Mouse (Mus musculus) cerebellum, adult 9-11 months (tissue): ENCODE data around the gene Ubxn11.
"Not testable (repeated sequence)": the region's sequence is repeated elsewhere in the genome, so short reads cannot be mapped to it uniquely, and the experiment has no call there.

Source experiments
- DNase-seq: peaks from one replicate; pipeline ENCODE4 v3.0.0; 2022

The Ubxn11 gene

DNA sequence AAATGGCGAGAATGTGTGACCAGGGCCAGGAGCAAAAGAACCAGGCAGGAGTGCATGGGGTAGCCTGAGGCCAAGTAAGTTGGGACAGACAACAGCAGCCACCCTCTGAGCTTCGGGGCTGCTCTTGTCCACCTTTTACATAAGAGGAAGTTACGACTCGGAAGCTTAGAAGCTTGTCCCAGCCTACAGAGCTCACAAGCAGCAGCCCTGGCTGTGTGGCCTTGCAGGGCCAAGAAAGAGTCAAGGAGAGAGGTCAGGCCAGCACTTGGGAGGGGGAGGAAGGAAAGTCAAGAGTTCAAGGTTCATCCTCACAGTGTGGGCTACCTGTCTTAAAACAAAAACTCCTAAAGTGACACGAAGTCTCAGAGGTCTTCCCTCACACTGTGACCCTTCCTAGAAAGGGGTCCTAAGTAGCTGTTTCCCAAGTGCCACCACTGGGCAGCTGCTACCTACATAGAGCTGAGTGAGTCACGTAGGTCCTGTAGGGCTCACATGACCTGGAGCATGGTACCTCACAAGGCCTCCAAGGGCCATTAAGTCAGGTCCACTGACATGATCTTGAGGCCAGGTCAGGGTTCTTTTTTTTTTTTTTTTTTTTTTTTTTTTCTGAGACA, 17.9 kb downstream of the Ubxn11 start:
- no peak for DNase-seq

DNA sequence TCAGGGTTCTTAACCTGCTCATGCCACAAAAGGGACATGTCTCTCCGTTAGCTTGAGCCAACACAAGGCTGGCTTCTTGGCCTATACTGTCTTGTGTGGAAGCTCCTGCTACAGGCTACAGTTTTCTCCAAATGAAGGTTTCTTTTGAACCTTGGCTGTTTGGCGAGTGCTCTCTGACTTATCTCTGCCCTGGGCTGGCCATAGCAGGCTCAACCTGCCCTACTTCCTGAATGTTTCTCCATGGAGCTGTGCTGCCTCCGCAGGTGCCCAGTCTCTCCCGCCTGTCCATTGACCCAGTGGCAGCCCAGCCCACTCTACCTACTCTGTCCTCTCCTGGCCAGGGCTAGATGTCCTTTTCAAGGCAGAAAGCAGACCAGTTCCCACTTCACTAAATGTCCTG, 18.5 kb downstream of the Ubxn11 start:
- DNase-seq, result no peak

DNA sequence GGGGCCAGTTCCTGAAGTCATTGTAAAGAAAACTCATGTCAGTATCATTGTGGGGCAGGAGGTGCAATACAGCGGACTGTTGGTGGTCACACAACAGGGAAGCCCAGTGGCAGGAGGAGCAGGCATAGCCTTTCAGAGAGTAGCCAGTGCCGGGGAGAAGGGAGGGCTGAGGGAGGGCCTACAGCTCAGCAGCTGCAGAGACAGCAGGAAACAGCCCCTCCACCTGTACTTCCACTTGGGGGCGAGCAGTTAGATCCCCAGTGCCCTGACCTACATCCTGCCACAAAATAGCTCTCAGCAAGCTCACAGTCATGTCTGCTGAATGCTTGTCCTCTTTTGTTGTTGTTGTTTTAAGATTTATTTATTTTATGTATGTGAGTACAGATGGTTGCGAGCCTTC, 19.2 kb downstream of the Ubxn11 start:
- DNase-seq, result no peak

DNA sequence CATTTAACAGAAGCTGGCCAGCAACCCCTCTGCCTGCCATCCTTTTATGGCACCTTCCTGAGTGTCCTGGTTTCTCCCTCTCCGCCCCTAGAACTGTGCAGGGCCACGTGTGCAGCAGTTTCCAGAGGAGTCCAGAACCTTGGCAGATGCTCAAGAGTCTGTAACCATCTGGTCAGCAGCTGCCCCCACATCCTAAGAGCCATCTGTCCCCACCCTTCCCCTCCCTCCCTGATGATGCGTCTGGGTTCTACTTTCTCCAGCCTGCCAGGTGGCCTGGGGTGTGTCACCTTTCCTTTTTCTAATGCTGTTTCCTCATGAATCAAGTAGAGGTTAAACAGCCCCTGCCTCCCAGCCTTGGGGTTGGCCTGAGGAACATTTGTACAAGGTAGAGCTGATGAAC, 19.9 kb downstream of the Ubxn11 start:
- no peak for DNase-seq

DNA sequence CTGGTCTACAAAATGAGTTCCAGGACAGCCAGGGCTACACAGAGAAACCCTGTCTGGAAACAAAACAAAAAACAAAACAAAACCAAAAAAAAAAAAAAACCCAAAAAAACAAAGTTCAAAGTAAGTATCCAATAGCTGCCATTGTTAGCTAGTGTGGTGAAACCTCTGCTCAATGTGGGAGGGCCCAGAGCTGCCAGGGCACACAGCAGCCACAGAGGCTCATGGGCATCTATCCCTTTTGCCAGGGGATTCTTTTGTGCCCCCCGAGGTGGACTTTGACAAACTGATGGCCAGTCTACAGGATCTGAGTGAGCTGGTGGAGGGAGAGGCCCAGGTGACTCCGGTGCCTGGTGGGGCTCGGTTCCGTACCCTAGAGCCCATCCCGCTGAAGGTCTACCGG, 20.8 kb downstream of the Ubxn11 start:
- DNase-seq, result no peak

DNA sequence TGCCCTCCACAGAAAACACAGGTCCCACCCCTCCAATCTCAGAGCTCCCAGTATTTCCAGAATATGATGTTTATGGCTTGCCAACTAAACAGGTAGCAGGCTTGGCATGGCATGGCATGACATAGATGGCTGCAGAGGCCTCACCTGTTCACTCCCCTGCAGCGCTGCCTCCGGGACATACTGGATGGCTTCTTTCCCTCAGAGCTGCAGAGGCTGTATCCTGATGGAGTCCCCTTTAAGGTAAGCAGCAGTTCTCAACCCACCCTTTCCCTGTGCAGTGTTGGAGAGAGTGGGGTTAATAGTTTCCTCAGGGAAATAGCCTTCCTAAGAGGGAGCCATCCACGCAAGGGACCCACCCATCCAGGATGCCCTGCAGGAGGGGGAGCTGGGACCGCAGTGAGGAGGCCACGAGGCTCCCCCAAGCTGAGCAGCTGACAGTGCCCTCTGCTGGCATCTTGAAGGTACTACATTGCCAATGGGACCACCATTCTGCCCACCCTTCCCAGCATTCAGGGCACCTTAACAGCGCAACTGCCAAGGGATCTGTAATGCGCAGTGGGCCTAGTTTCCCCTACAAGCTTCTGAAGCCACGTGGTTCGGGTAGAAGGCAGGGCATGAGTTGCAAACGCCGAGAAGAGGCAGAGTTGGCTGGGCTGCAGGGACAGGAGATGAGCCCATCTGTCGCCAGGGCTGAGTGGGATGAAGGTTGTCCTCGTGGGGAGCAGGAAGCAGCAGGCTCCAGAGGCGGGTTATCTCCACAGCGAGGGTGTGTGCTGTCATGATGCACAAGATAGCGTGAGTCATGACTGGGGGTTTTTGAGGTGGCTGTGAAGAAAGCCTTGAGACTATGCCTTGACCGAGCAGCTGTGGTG, 21.5 kb downstream of the Ubxn11 start:
- peak; percentile 76 for DNase-seq

DNA sequence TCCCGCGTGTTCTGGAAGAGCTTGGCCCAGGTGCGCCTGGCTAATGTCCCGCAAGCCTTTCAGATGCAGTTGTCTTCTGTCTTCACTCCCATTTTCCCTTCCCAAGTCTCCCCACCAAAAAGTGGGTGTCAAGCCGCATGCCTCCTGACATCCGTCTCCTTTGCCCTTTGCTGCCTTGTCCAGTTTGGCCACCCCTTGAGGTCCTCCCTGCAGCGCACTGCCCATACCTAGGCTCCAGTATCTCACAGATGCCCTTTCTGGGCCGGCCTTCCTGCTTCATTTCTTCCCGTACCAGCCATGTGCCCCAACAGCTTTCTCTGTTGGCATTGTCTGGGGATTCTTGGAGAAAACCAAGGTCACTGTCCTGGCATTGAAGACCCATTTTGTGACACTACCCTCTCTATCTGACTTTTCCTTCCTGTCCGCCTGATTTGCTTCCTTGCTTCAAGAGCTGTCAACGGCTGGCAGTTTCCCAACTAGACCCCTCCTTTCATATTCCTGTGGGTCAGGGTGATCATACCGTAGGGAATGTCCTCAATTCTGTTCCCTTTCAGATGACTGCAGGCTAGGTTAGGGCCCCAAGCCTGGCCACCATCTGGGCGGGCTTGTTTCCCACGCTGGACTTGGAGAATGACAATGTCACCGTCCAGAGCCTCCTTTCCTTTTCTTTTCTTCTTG, 23.2 kb downstream of the Ubxn11 start:
- no peak for DNase-seq

DNA sequence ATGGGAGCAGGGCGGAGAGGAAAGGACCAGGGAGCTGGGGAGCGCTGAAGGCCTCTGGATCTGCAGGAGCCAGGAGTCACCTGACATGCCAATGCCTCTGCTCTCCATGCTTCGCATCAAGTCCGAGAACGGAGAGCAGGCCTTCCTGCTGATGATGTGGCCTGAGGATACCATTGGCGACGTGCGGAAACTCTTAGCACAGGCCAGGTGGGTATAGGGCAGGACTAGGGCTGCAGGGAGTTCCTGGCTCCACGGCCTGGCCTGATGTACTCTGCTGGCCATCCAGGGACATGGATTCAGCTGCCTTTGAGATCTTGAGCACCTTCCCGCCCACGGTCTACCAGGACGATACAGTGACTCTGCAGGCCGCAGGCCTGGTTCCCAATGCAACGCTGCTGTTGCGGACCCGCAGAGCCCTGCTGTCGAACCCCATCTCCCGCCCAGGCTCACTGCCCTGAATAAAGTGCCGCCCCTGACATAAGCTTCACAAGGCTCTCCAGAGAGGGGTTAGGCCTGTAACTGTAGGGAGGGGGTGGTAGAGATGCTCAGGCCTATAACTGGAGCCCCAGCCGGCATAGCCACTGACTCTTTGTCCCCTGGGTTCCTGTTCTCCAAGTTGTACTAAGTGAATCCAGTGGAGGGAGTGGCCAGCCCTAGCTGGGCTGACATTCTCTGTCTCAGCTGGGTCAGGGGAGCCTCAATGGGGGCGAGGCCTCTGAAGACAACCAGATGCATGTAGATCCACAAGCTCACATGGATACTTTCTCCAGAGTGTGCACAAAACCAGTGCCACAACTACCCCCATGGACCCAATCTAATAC, 24.1 kb downstream of the Ubxn11 start:
- no peak for DNase-seq

DNA sequence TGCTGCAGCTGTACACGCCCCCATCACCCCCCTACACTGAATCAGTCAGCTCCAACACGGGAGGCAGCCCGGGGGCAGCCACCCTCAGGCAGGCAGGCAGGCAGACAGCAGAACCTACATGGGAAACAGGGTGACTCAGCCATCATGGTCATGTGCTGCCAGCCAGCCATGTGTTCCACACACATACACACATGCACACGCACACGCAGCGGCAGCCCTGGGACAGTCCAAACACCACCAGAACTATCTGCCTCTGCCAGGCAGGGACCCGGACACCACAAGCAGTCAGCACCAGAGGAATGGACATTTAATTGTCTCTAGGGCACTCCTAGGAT, 24.7 kb downstream of the Ubxn11 start:
- no peak for DNase-seq

DNA sequence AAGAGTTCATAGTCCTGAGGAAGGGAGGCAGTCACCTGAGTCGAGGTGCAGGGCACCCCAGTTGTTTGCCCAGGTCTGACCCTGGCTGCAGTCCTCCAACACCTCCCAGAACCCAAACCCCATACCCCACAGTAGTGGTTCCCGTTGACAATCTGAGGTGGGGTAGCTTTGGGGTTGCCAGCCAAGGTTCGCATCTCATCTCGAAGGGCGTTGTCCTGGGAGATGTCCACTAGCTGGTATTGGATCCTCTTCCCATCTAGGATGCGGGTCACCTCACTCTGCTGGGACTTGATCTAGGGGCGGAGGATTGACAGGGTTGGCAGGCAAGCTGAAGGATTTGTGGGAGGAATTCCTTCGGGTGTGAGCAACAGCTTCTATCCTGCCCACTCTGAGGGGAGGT, 25.4 kb downstream of the Ubxn11 start:
- DNase-seq, result no peak

DNA sequence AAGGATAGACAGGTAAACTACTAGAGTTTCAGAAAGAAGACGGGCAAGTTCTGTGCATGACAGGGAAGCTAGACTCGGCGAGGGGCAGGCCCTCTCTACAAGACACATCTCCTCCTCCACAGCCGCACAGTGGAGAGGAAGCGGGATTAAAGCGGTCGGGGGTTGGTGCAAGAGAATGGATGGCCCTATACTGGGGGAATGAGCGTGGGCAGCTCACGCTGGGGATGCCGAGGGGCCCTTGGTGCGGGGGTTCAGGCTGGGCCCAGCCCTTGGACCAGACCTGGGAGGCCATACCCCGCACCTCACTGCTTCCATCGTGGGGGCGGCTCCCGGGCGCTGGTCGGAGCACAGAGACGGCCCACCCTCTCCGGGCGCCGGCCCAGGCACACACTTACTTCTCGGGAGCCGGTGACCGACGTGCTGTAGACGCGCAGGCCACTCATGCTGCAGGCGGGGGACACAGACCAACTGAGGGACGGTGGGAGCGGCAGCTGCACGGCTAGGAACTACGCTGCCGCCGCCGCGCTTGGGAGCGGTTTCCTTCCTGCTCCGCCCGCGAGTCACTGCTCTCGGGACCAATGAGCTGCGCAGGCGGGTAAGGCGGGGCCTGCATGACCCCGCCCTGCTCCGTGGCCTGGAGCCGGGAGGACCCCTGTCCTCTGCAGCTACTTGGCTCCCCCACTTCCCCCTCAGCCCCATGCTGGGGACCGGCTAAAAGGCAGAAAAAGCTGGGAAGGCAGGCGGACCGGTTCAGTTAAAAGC, 26.0 kb downstream of the Ubxn11 start, which contains the start of gene Sh3bgrl3:
Gene Sh3bgrl3 (minus strand): TSS at position 569 of the 762 bp plus-strand sequence.
- DNase-seq, result peak; percentile 83

DNA sequence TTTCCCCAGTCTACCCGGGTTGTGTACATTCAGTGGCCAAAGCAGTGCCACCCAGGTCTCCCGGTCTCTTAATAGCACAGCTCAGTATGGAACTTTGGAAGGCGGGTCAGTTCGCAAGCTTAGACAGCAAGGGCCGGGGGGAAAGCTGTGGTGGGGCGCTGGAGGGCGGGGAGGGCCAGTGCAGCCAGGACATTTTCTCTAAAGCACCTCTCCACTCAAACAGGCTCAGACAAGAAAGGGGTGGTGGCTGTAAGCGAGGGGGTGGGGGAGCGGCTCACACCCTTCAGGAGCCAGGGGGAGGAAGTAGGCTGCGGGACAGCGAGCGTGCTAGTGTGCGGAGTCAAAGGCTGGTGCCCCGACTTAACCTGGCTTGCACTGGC, 26.6 kb downstream of the Ubxn11 start:
- no peak for DNase-seq

DNA sequence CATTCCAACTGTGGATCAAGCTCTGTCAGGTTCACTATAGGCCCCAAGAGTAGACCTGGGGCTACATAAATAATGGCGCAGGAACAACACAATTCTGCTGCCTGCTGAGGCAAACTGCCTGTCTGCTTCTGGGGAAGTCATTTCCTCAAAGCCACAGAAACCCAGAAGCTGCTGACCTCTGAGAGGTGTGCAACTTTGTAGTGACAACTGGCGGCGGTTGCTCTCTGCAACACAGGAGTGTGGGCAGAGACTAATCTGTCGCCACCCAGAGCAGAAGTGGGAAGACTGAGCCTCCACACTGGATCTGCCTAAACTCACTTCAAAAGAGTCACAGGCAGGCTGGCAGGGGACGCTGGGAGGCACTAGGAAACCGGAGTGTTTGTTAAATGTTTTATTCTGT, 27.1 kb downstream of the Ubxn11 start:
- DNase-seq, result no peak

DNA sequence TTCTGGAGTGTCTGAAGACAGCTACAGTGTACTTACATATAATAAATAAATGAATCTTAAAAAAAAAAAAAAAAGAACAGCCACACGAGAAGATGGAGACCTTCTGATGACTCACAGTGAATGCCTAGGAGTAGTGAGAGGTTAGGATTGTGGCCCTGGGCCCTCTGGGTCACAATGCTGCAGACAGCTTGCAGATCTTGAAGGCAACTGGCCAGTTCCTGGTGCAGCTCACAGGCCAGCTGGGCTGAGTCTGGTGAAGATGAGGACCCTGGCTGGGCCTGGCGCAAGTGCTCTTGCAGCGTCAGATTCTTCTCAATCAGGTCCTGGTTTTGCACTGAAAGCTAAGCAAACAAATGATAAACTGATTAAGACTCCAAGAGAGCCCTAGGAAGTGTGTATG, 29.7 kb downstream of the Ubxn11 start:
- no peak for DNase-seq

DNA sequence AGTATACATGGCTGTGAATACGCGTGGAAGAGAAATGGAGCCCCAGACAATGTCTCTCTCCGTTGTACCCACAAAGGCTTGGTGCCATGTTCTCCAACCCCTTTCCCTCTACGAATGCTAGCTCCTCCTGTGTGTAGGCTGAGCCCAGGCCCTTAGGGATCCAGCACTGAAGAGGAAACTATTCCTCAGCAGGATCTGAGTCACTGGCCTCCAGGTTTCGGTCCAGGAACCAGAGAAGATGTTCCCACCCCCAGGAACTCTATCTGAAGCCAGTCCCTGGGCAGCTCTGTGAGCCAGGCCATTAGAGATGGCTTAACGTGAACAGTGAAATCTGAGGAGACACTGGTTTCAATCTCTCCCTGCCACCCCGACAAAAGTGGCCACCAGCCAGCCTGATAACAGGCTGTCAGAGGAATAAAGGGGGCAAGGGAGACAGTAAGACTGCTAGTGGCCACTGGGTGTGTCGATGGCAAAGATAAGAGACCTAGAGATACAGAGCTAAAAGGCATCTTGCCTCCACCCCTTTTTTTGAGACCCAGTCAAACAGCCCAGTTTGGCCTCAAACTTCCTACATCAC, 30.2 kb downstream of the Ubxn11 start:
- no peak for DNase-seq

DNA sequence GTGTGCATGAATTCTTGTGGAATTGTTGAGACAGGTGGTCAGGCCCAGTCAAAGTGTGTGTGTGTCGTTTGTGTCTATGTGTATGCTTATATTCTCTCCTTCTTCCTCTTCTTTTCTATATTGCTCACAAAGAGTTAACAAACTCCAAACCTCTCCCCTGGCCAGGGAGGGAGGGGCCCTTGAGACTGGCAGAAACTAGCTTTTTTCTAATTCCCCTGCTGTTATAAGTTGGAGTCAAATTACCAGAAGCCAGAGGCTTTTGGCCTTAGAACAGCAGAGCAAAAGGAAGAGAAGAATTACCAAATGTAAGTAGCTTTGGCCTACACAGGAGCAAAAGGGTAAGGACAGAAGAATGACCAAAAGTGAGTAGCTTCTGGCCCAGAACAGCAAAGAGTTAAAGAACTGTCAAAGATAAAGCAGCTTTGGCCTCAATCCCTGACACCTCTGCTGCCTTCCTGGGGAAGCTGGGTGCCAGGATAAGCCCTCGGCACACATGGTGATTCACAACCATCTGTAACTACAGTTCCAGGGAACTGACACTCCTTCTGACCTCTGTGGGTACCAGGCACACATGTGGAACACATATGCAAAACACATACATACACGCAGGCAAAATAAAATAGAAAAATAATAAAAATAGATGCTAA, 34.0 kb downstream of the Ubxn11 start:
- DNase-seq, result no peak

DNA sequence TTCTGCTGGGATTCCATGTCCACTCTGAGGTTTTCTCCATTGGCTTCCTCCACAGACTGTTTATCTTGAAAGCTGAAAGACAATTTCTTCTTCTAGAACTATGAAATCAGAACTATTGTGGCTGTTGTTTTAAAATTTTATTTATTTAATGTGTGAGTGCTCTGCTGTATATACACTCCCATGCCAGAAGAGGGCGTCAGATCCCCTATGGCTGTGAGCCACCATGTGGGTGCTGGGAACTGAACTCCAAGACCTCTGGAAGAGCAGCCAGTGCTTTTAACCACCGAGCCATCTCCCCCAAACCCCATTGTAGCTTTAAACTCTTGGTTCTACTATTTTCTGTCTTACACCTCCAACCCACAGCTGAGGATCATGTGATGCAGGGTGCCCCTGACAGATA, 36.5 kb downstream of the Ubxn11 start:
- no peak for DNase-seq

DNA sequence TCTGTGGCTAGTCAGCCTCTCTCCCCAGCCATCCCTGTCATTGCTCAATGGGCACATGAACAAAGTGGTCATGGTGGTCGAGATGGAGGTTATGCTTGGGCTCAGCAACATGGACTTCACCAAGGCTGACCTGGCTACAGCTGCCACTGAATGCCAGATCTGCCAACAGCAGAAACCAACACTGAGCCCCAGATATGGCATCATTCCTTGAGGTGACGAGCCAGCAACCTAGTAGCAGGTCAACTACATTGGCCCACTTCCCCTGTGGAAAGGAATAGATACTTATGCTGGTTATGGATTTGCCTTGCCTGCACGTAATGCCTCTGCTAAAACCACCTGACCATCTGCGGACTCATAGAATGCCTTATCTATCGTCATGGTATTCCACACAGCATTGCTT, 41.9 kb downstream of the Ubxn11 start:
- not testable (repeated sequence) for DNase-seq

DNA sequence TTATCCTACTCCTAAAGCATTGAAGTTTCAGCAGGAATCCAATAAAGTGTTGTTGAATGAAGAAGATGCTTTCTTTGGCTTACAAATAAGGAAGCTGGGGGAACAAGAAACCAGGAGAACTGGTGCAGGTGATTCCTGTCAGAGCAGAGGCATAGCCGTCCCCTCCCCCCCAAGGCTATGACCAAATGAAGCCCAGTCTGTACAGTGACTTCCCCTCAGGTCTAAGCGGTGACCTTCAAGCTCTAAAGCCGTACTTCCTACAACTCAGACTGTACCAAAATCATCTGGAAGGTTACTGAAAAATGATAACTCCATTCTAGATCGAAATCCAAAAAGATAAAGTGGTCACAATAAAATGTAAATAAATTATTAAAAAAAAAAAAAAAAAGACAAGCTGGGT, 47.0 kb downstream of the Ubxn11 start:
- no peak for DNase-seq

DNA sequence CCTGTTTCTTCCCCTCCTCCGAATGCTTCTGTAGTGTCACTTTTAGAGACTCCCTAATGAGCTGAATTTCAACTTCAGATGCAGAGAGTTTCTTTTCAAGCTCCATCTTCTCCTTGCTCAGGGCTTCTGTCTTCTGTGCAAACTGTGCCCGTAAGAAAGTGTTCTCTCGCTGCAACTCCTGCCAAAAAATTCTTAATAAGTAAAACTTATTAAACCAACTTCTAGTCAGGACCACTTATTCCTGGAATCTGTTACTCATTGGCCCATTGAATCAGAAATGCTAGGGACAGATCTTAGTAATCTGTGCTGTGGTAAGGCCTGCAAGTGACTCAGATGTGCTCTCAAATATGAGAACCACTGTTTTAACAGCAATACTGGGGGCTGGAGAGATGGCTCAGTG, 49.7 kb downstream of the Ubxn11 start:
- no peak for DNase-seq

DNA sequence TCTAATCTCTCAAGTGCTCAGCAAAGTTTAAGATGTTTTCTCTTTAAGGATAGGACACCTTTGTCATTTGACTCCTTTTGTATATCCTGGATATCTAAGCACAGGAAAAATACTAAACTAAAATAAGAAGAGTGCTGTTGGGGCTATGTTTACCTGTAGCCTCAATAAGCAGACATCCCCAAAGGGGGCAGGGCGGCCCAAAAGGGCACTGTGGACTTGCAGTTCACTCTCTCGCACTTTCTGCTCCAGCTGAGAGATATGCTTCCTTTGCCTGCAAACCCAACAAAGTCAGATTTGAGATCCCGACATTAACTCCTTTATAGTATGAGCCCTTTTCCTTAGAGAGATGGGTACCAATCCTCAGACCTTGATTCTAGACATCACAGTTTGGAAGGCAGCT, 51.3 kb downstream of the Ubxn11 start:
- DNase-seq, result no peak

DNA sequence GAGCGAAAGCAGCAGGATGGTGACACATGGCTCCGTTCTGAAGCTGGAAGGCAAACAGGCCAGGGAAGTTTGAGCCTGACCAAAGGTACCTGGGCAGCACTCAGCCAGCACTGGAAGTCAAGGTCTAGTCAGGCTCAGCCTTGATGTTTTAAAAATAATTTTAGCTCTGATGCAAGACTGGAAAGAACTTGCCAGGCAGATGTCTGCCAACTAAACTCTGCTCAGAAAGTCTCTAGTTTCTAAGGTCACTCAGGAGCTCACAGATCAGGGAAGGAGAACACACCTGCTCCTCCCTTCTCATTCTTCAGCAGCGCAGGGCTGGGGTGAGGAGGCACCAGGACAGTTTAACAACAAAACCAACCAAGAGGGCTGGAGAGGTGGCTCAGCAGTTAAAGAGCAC, 52.0 kb downstream of the Ubxn11 start:
- no peak for DNase-seq
